Mouse (Mus musculus): ENCODE results near the gene Brd3.

DNA sequence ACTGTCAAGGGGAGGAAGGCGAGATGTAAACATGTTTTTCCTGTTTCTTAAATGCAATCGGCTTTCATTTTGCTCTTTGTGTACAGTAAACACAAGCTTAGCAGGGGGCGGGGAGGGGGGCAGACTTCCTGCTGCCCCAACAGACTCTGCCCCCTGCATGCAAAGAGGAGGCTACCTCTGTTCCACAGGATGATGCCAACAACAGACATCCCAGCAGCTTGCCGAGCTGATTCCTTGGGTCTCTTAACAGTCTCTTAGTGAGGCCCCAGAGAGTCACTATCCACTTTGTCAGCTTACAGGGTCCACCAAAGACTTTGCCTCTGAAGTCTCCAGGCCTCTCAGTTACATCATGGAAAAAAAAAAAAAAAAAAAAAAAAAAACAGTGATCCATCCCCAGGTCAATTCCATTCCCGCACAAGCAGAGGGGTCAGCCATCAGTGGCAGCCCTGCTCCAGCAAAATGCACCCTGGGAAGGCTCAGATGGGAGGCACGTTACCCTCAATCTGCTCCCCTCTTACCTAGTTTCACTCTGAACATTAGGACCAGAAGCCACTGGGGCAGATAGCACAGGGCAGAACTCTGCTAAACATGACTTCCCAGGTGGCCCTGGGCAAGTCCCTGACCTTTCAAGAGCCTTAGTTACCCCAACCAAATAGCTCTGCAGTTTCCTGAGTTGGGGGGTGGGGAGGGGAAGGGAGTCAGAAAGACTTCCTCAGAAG lies 102.9 kb downstream of the Brd3 start:
- TF ChIP-seq CTCF (IDR thresholded peaks at IDR 0.05; ENCODE audit: control insufficient read depth, insufficient read depth, low read length) (no peak), POLR2A (IDR thresholded peaks at IDR 0.05; ENCODE audit: borderline replicate concordance, control insufficient read depth, low read depth, low read length) (no peak)
